Mouse (Mus musculus) heart, postnatal 0 days (tissue): ENCODE measurements around the gene Plpp3. TPM values are rescaled to one million over a fixed set of nuclear protein-coding genes. Genes with fewer than 3 reads are reported as not detected.
A peak's percentile ranks its signal among the peaks of the same experiment; 100 is the strongest.

Experiments used
- ATAC-seq: fragments of 200-750 bp; cut with Nextera tagmentation; 2 replicates; pipeline ENCODE4 v1.8.0; 2017; ENCODE audit warnings: low read depth, moderate number of reproducible peaks, moderate library complexity; ENCODE audit not compliant: insufficient read depth
- DNase-seq: peaks from one replicate; pipeline ENCODE4 v3.0.0-alpha.2; 2016; ENCODE audit warnings: low spot score
- H3K27ac ChIP-seq: fragments of 300-500 bp; sonication (generic); 2 replicates; pipeline ENCODE4 v1.5.1; 2014; ENCODE audit warnings: low read depth, mild to moderate bottlenecking
- H3K27me3 ChIP-seq: fragments of 300-500 bp; sonication (generic); 2 replicates; pipeline ENCODE4 v1.6.1; 2014; ENCODE audit warnings: low read length, mixed read lengths; ENCODE audit not compliant: control insufficient read depth, insufficient read depth
- H3K36me3 ChIP-seq: fragments of 300-500 bp; sonication (generic); replicated peaks from 2 replicates; pipeline ENCODE4 v1.6.1; 2014; ENCODE audit warnings: low read length, mixed read lengths; ENCODE audit not compliant: control insufficient read depth, insufficient read depth
- H3K4me1 ChIP-seq: fragments of 300-500 bp; sonication (generic); 2 replicates; pipeline ENCODE4 v1.6.1; 2014; ENCODE audit warnings: antibody characterized with exemption; ENCODE audit not compliant: control insufficient read depth, insufficient read depth
- H3K4me2 ChIP-seq: fragments of 300-500 bp; sonication (generic); 2 replicates; pipeline ENCODE4 v1.6.1; 2014; ENCODE audit warnings: low read depth, mild to moderate bottlenecking, low read length, moderate library complexity
- H3K4me3 ChIP-seq: fragments of 300-500 bp; sonication (generic); 2 replicates; pipeline ENCODE4 v1.5.1; 2014; ENCODE audit warnings: low read depth, low read length
- H3K9ac ChIP-seq: fragments of 300-500 bp; sonication (generic); replicated peaks from 2 replicates; pipeline ENCODE4 v1.6.1; 2014; ENCODE audit warnings: low read depth, low read length, mixed read lengths
- H3K9me3 ChIP-seq: fragments of 300-500 bp; sonication (generic); replicated peaks from 2 replicates; pipeline ENCODE4 v1.6.1; 2016; ENCODE audit warnings: low read length; ENCODE audit not compliant: control insufficient read depth
- CTCF ChIP-seq: IDR thresholded peaks from 2 replicates; pipeline ENCODE4 v1.5.1; 2016; ENCODE audit warnings: antibody characterized with exemption, control low read depth, low read depth
- EP300 ChIP-seq: IDR thresholded peaks from 2 replicates; pipeline ENCODE4 v1.6.1; 2016; ENCODE audit warnings: antibody characterized with exemption, low read depth
- WGBS: fragments of 180-500 bp; shearing (Covaris S2); extraction: QIAGEN DNeasy Blood & Tissue Kit; methylation state at CpG from one replicate; pipeline ENCODE4 v1.1.7; 2014; 5-methylcytosine and 5-hydroxymethylcytosine counted together
- polyA plus RNA-seq: library from polyadenylated mRNA; unstranded; fragments of >200 nt; fragmentation: Nextera tagmentation; extraction: Ambion mirVana; gene quantifications from 2 replicates; pipeline ENCODE4 v1.2.1, GENCODE M21; 2015
- total RNA-seq: library from RNA; depleted of rRNA; stranded (reverse); fragments of >200 nt; gene quantifications from 2 replicates; pipeline ENCODE4 v1.2.3, GENCODE M21; 2014; ENCODE audit warnings: low replicate concordance

Plpp3 gene
- total and polyA plus RNA-seq, 2 experiments from 2014 or later, result 56.4 to 57.0 TPM

DNA sequence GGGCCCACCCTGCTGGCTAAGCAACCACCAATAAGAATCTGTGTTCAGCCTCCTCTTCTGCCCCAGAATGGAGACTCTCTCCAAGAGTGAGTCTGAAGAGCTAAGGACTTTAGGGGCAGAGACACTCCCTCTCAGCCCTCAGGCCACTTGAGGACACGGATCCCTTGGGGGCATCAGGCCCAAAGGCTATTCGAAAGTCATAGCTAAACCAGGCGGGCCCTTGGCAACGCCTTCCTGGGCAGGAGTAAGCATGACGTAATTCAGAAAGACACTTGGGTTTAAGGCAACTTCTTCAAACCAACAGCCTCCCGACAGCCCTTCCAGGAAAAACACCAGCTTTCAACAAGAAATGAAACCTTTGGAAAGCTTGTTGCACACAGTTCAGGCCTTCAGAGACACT is 114.0 kb downstream of the Plpp3 start:
- WGBS, result 76% methylated on average over 6 of the region's 6 CpGs
- Histone ChIP-seq H3K9me3 (no peaks in the 10 kb centered on the region), H3K4me3 (no peak overlapping the region), H3K27me3 (no peaks in the 10 kb centered on the region), H3K9ac (no peak overlapping the region), H3K36me3 (no peaks in the 10 kb centered on the region), H3K4me1 (peaks cover 7% of the 10 kb centered on the region; the same call in 1 of the 2 replicates), H3K4me2 (no peak overlapping the region), H3K27ac (no peak overlapping the region)
- ATAC-seq (no peak), DNase-seq (no peak)
- TF ChIP-seq EP300 (no peak), CTCF (no peak)

DNA sequence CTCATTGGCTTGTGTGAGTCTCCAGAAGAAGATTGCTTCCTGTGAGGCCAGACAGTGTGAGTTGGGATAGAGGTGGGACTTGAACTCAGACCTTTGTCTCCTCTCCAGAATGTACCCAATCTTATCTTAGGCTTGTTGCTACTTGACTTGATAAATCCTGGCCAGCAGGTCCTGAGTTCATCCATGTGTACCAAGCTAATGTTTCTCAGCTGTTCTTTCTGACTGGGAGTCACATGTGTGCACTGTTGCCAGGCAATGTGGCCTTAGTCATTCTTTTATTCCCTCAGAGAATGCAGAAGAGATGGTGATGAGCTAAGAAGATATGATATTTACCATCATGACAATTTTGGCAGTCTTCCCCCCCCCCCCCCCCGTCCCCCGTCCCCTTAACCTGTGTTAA is 115.9 kb downstream of the Plpp3 start:
- no peaks in the 10 kb centered on the region for H3K27me3 ChIP-seq
- H3K4me1 ChIP-seq, result peaks cover 23% of the 10 kb centered on the region
- TF ChIP-seq EP300, result no peak
- TF ChIP-seq CTCF, result no peak
- WGBS, result 94% methylated on average over 2 of the region's 2 CpGs
- H3K27ac ChIP-seq, result no peak overlapping the region
- ATAC-seq, result no peak
- no peak overlapping the region for H3K4me2 ChIP-seq
- H3K4me3 ChIP-seq, result no peak overlapping the region
- no peaks in the 10 kb centered on the region for H3K36me3 ChIP-seq
- no peak overlapping the region for H3K9ac ChIP-seq
- H3K9me3 ChIP-seq, result no peaks in the 10 kb centered on the region
- DNase-seq, result no peak

DNA sequence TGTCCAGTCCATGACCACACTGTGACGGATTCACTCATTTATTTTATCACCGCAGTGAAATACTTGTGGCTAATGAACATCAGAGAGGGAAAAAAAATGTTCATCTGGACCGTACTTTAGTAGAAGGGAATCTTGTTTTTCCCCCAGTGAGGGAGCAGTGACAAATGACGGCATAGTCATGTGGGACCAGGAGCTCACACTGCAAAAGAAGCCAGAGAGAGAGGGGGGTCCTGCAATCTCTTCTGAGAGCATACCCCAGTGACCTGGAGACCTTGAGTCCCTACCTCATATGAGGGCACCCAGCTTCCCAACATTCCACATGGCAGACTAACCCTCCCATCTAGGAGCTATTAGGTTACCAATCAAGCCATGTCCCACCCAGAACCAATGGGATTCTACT is 116.3 kb downstream of the Plpp3 start:
- no peak overlapping the region for H3K4me3 ChIP-seq
- H3K27ac ChIP-seq, result no peak overlapping the region
- peaks cover 26% of the 10 kb centered on the region for H3K4me1 ChIP-seq
- H3K27me3 ChIP-seq, result no peaks in the 10 kb centered on the region
- WGBS, result 79% methylated on average over 4 of the region's 4 CpGs
- H3K4me2 ChIP-seq, result no peak overlapping the region
- TF ChIP-seq EP300 (no peak), CTCF (no peak)
- DNase-seq (no peak), ATAC-seq (no peak)
- no peak overlapping the region for H3K9ac ChIP-seq
- no peaks in the 10 kb centered on the region for H3K36me3 ChIP-seq
- H3K9me3 ChIP-seq, result no peaks in the 10 kb centered on the region

DNA sequence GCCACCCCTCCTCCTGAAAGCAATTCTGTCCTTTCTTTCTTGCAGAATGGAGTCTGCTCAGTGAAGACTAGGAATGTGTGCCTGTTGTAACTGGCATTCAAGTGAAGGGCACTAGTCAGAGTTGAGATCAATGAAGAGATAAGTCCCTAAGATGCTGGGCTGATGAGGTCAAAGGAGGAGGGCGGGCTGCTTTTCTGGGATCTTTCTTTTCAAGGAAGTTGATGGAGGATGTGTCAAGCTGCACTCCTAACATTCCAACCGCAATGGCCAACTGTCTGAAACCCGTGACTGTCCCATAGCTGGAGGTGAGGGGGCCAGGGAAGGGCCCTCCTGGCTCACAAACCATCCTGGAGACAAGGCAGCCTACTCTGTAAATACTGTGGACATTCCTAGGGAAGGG is 118.5 kb downstream of the Plpp3 start:
- ATAC-seq, result no peak
- WGBS, result 60% methylated on average over 3 of the region's 3 CpGs

DNA sequence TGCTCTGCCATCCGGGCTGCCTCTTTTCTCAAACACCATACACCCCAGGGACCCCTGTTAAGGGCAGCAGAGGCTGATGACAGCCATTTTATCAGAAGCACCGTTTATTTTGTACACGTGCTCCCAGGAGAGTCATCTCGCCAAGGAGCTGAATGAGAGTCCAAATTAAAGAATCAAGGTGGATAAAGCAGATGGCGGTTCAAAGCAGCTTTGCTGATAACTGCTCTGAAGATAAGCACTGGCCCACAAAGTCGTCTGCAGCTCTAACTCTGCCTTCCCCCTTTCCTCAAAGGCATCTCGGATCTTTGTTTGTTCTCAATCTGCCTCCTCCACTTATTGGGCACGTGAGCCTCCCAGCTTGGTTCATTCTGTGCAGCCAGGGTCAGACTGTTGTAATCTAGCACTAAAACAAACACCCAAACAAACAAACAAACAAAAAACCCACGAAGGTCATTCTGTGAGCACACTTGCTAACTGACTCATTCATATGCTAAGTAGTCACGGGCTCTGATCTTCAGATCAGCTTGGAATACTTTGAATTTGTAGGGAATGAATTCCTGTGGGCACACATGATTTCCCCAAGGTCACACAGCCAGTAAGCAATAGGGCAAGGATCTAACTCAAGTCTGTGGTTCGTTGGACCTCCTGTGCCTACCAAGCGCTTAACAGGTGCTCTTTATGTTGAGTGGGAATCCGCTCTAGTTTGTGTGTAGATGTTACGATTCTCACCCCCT is 119.1 kb downstream of the Plpp3 start:
- Histone ChIP-seq H3K9me3 (no peaks in the 10 kb centered on the region), H3K4me3 (no peak overlapping the region), H3K36me3 (no peaks in the 10 kb centered on the region), H3K27me3 (no peaks in the 10 kb centered on the region), H3K9ac (no peak overlapping the region), H3K4me2 (no peak overlapping the region), H3K4me1 (peaks cover 44% of the 10 kb centered on the region), H3K27ac (peak overlapping the region; percentile 43; the same call in 1 of the 2 replicates)
- 36% methylated on average over 14 of the region's 14 CpGs for WGBS
- ATAC-seq (no peak), DNase-seq (no peak)
- no peak for TF ChIP-seq CTCF
- no peak for TF ChIP-seq EP300

More for the DNA sequence above, 118.5 kb downstream of the Plpp3 start:
- no peaks in the 10 kb centered on the region for H3K36me3 ChIP-seq
- H3K27ac ChIP-seq, result no peak overlapping the region
- no peak overlapping the region for H3K9ac ChIP-seq
- H3K27me3 ChIP-seq, result no peaks in the 10 kb centered on the region
- no peak for DNase-seq
- TF ChIP-seq EP300, result no peak
- TF ChIP-seq CTCF, result no peak
- no peak overlapping the region for H3K4me2 ChIP-seq
- peaks cover 44% of the 10 kb centered on the region for H3K4me1 ChIP-seq
- H3K4me3 ChIP-seq, result no peak overlapping the region
- H3K9me3 ChIP-seq, result no peaks in the 10 kb centered on the region

DNA sequence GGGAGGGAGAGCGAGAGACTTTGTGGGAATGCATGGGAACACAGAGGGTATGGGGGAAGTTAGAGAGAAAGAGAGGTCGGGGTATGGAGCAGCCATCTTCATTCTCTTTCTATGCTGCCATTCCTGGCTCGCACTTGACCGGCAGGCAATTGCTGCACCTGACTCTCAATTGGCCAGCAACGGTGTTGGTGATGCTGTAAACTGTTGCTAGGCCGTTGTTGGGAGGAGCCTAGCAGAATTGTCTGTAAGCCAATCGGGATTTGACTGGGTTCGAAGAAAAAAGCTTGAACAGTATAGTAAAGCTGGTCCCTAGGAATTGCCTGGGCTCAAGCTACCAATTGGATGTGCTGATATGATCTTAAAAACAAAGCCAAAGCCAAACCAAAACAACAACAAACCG is 121.0 kb downstream of the Plpp3 start:
- no peak overlapping the region for H3K9ac ChIP-seq
- ATAC-seq (no peak), DNase-seq (no peak)
- TF ChIP-seq CTCF (no peak), EP300 (no peak)
- H3K4me1 ChIP-seq, result peaks cover 60% of the 10 kb centered on the region
- WGBS, result 76% methylated on average over 9 of the region's 9 CpGs
- no peaks in the 10 kb centered on the region for H3K9me3 ChIP-seq
- H3K4me3 ChIP-seq, result no peak overlapping the region
- H3K36me3 ChIP-seq, result no peaks in the 10 kb centered on the region
- peak overlapping the region; percentile 83 for H3K27ac ChIP-seq
- H3K4me2 ChIP-seq, result no peak overlapping the region
- no peaks in the 10 kb centered on the region for H3K27me3 ChIP-seq
